Mouse (Mus musculus): ENCODE measurements at regions not wholly inside any gene's neighbourhood (a gene's known extent, or its start where the extent isn't known, plus 50 kb on each side); places are given as distances from the start of the nearest gene placed in this dataset.

DNA sequence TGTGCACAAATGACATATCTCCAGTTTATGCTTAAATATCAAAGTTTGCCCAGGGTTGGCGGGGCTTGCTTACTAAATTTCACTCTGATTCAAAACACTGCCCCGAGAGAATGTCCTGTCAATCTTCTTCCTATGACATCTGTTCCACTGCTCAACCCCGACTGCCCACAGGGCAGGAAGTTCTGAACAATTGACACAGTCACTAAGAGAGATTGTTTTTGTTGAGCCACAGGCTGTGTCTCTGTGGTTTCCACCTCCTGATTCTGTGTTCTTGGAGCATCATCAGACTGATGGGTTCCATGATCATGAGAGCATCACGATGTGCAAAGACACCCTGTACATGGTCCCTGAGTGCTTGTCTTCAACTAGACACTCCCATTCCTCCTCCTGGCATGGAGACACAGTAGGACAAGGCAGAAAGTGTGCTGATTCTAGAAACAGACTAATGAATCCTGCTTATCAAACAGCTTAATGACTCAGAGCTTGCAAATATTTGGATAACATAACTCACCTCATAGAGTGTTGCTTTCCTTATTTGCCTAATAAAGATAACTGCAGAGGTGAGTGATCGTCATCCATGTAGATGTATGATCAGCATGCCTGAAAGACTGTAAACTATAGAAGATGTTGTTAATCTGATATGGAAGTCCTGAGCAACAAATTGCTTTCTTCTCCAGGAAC lies 82.4 kb upstream of the Fggy start:
- no peaks in the 10 kb centered on the region for H3K79me2 ChIP-seq (ENCODE audit: control insufficient read depth, insufficient read depth, low read length)
- H3K36me3 ChIP-seq (ENCODE audit: control insufficient read depth, insufficient read depth, low read length): no peaks in the 10 kb centered on the region
- no peak overlapping the region for H3K4me3 ChIP-seq (ENCODE audit: insufficient read depth, low read depth, low read length)
- no peak for DNase-seq (ENCODE audit: extremely low read depth, low read depth, low spot score)
- H3K9ac ChIP-seq (ENCODE audit: low read depth, low read length): no peak overlapping the region
- H3K27ac ChIP-seq (replicated peaks; ENCODE audit: insufficient read depth, low read depth, low read length): no peak overlapping the region
- no peaks in the 10 kb centered on the region for H3K27me3 ChIP-seq (ENCODE audit: control insufficient read depth, insufficient read depth, low read length)
- 80% methylated on average over 5 of the region's 5 CpGs for WGBS
- H3K4me1 ChIP-seq (ENCODE audit: control insufficient read depth, insufficient read depth, low read length): no peaks in the 10 kb centered on the region
- no peak for TF ChIP-seq CTCF (IDR thresholded peaks at IDR 0.05; ENCODE audit: low read depth, low read length)
- TF ChIP-seq POLR2A (IDR thresholded peaks at IDR 0.05; ENCODE audit: extremely low read depth, insufficient read depth, low read length): no peak

DNA sequence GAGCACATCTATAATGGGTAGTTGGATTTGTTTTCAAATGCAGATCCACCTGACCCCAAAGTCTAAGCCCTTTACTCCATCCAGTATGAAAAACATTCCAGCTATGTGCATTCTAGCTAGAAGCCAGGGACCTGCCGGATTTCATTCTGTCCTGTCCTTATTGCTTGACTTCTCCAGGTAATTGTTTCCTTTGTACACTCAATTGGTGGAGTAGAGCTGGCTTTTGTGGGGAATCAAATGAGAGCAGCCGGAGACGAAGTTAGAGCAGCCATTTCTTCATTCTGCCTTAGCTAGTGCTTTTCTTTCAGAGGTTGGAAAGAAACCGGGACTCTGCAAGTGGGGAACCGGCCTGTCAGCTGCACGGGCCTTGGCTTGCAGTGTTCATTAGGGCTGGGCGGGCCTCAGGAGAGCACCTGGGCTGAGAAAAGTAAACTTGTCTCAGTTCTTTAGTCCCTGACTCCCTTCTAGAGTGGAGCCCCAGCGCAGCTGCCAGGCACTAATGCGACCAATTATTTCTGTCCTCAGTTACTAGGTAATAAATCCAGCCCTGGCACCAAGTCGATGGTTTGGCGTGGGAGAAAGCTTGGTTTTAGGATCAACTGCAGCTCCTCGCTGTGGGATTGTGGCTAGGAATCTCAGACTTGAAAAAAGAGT lies 81.1 kb upstream of the Fggy start:
- no peak overlapping the region for H3K9ac ChIP-seq (ENCODE audit: low read depth, low read length)
- H3K79me2 ChIP-seq (ENCODE audit: control insufficient read depth, insufficient read depth, low read length): no peaks in the 10 kb centered on the region
- no peak overlapping the region for H3K4me3 ChIP-seq (ENCODE audit: insufficient read depth, low read depth, low read length)
- no peak overlapping the region for H3K27ac ChIP-seq (replicated peaks; ENCODE audit: insufficient read depth, low read depth, low read length)
- H3K27me3 ChIP-seq (ENCODE audit: control insufficient read depth, insufficient read depth, low read length): no peaks in the 10 kb centered on the region
- H3K36me3 ChIP-seq (ENCODE audit: control insufficient read depth, insufficient read depth, low read length): no peaks in the 10 kb centered on the region
- DNase-seq (ENCODE audit: extremely low read depth, low read depth, low spot score): no peak
- WGBS: 92% methylated on average over 12 of the region's 12 CpGs
- TF ChIP-seq CTCF (IDR thresholded peaks at IDR 0.05; ENCODE audit: low read depth, low read length): no peak
- no peak for TF ChIP-seq POLR2A (IDR thresholded peaks at IDR 0.05; ENCODE audit: extremely low read depth, insufficient read depth, low read length)
- H3K4me1 ChIP-seq (ENCODE audit: control insufficient read depth, insufficient read depth, low read length): no peaks in the 10 kb centered on the region

DNA sequence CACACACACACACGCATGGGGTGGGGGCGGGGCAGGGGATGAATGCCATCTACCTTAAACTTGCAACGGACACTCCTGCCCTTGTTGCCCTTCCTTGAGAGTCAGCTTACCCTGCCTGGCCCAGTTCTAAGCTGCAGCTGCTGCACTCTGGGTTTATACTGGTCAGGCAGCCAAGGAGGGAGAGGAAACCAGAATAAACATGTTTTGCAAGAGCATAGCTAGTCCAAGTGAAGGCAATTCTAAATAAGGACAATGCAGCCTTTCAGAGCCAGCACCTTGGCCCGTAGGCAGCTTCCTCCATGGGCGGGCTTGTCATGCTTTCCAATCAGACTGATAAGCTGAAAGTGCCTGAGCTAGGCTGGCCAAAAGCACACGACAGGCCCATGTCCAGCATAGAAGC lies 73.7 kb upstream of the Fggy start:
- Histone ChIP-seq H3K27me3 (ENCODE audit: control insufficient read depth, insufficient read depth, low read length) (no peaks in the 10 kb centered on the region), H3K9ac (ENCODE audit: low read depth, low read length) (no peak overlapping the region), H3K27ac (replicated peaks; ENCODE audit: insufficient read depth, low read depth, low read length) (no peak overlapping the region), H3K36me3 (ENCODE audit: control insufficient read depth, insufficient read depth, low read length) (no peaks in the 10 kb centered on the region), H3K4me1 (ENCODE audit: control insufficient read depth, insufficient read depth, low read length) (peaks cover 8% of the 10 kb centered on the region; the same call in 1 of the 2 replicates), H3K4me3 (ENCODE audit: insufficient read depth, low read depth, low read length) (no peak overlapping the region), H3K79me2 (ENCODE audit: control insufficient read depth, insufficient read depth, low read length) (no peaks in the 10 kb centered on the region)
- 22% methylated on average over 6 of the region's 6 CpGs for WGBS
- peak; percentile 85 for DNase-seq (ENCODE audit: extremely low read depth, low read depth, low spot score)
- no peak for TF ChIP-seq CTCF (IDR thresholded peaks at IDR 0.05; ENCODE audit: low read depth, low read length)
- TF ChIP-seq POLR2A (IDR thresholded peaks at IDR 0.05; ENCODE audit: extremely low read depth, insufficient read depth, low read length): no peak

DNA sequence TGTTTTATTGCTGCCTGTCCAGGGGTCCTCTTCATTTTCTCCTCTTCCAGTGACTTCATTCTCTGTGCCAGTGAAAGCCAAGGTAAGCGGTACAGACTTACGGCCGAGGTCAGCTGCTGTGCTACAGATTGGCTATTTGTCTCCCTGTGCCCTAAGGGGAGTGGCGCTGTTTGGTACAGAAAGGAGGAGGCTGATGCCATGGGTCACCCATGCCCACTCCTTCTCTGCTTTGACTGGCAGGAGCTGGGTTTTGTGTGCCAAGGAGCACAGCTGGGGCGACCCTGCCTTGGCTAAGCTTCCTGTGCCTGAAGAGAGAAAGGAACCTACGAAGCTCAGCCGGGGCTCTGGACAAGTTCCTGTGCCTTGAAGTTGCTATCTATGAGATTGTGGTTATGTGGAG lies 70.0 kb upstream of the Fggy start:
- H3K36me3 ChIP-seq (ENCODE audit: control insufficient read depth, insufficient read depth, low read length): no peaks in the 10 kb centered on the region
- H3K27me3 ChIP-seq (ENCODE audit: control insufficient read depth, insufficient read depth, low read length): no peaks in the 10 kb centered on the region
- no peaks in the 10 kb centered on the region for H3K79me2 ChIP-seq (ENCODE audit: control insufficient read depth, insufficient read depth, low read length)
- TF ChIP-seq CTCF (IDR thresholded peaks at IDR 0.05; ENCODE audit: low read depth, low read length) (no peak), POLR2A (IDR thresholded peaks at IDR 0.05; ENCODE audit: extremely low read depth, insufficient read depth, low read length) (no peak)
- H3K4me1 ChIP-seq (ENCODE audit: control insufficient read depth, insufficient read depth, low read length): peaks cover 17% of the 10 kb centered on the region; the same call in 1 of the 2 replicates
- DNase-seq (ENCODE audit: extremely low read depth, low read depth, low spot score): peak; percentile 51
- H3K9ac ChIP-seq (ENCODE audit: low read depth, low read length): no peak overlapping the region
- H3K4me3 ChIP-seq (ENCODE audit: insufficient read depth, low read depth, low read length): no peak overlapping the region
- 20% methylated on average over 7 of the region's 7 CpGs for WGBS
- H3K27ac ChIP-seq (replicated peaks; ENCODE audit: insufficient read depth, low read depth, low read length): no peak overlapping the region

DNA sequence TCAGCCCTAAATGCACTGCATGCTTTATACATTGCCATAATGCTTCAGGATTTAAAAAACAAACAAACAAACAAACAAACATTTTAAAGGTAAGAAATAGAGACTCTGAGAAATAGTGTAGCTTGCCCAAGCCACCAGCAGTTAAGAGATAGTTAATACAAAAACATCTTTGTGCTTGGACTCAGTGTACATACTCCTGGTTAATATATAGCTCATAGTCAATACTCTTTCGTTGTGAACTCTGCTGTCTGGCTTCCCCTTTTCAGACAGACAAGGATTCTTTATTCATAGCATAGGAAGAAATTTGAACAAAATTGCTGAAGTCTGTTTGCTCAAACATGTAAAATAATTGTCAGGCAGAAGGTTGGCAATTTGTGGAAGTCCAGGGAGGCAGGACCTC lies 69.3 kb upstream of the Fggy start:
- WGBS: 20% methylated on average over 1 of the region's 1 CpGs
- no peak overlapping the region for H3K27ac ChIP-seq (replicated peaks; ENCODE audit: insufficient read depth, low read depth, low read length)

DNA sequence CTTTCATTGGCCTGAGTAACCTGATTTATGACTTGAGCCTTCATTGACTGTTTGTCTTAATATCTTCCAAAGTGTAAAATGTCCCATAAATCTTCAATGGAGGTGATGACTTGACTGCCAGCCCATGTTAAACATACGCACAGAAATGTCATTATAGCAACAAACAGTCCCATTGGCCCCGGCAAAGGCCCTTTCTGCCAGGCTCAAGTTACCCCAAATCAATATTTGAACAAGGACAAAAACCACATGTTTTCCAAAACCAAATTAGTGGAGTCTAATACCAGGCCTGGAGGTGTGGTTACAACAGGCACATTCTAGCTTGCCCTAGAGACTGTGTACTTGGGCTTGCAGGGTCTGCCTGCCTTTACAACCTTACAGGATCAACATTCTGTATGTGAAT lies 68.2 kb upstream of the Fggy start:
- WGBS: 18% methylated on average over 2 of the region's 2 CpGs
- no peak overlapping the region for H3K9ac ChIP-seq (ENCODE audit: low read depth, low read length)
- H3K4me1 ChIP-seq (ENCODE audit: control insufficient read depth, insufficient read depth, low read length): peaks cover 15% of the 10 kb centered on the region; the same call in 1 of the 2 replicates
- H3K27ac ChIP-seq (replicated peaks; ENCODE audit: insufficient read depth, low read depth, low read length): no peak overlapping the region
- H3K79me2 ChIP-seq (ENCODE audit: control insufficient read depth, insufficient read depth, low read length): no peaks in the 10 kb centered on the region
- H3K36me3 ChIP-seq (ENCODE audit: control insufficient read depth, insufficient read depth, low read length): no peaks in the 10 kb centered on the region
- H3K4me3 ChIP-seq (ENCODE audit: insufficient read depth, low read depth, low read length): no peak overlapping the region
- TF ChIP-seq POLR2A (IDR thresholded peaks at IDR 0.05; ENCODE audit: extremely low read depth, insufficient read depth, low read length): no peak
- TF ChIP-seq CTCF (IDR thresholded peaks at IDR 0.05; ENCODE audit: low read depth, low read length): no peak
- H3K27me3 ChIP-seq (ENCODE audit: control insufficient read depth, insufficient read depth, low read length): no peaks in the 10 kb centered on the region
- peak; percentile 68 for DNase-seq (ENCODE audit: extremely low read depth, low read depth, low spot score)

More for the DNA sequence above, 69.3 kb upstream of the Fggy start:
- peak; percentile 54 for DNase-seq (ENCODE audit: extremely low read depth, low read depth, low spot score)
- no peak overlapping the region for H3K9ac ChIP-seq (ENCODE audit: low read depth, low read length)
- H3K27me3 ChIP-seq (ENCODE audit: control insufficient read depth, insufficient read depth, low read length): no peaks in the 10 kb centered on the region
- no peak for TF ChIP-seq CTCF (IDR thresholded peaks at IDR 0.05; ENCODE audit: low read depth, low read length)
- TF ChIP-seq POLR2A (IDR thresholded peaks at IDR 0.05; ENCODE audit: extremely low read depth, insufficient read depth, low read length): no peak
- H3K4me3 ChIP-seq (ENCODE audit: insufficient read depth, low read depth, low read length): no peak overlapping the region
- no peaks in the 10 kb centered on the region for H3K79me2 ChIP-seq (ENCODE audit: control insufficient read depth, insufficient read depth, low read length)
- peaks cover 17% of the 10 kb centered on the region; the same call in 1 of the 2 replicates for H3K4me1 ChIP-seq (ENCODE audit: control insufficient read depth, insufficient read depth, low read length)
- H3K36me3 ChIP-seq (ENCODE audit: control insufficient read depth, insufficient read depth, low read length): no peaks in the 10 kb centered on the region

Measured in liver, adult 2 months (tissue).